ENCODE assay signal across 13 mouse cellular contexts in the genomic region with DNA sequence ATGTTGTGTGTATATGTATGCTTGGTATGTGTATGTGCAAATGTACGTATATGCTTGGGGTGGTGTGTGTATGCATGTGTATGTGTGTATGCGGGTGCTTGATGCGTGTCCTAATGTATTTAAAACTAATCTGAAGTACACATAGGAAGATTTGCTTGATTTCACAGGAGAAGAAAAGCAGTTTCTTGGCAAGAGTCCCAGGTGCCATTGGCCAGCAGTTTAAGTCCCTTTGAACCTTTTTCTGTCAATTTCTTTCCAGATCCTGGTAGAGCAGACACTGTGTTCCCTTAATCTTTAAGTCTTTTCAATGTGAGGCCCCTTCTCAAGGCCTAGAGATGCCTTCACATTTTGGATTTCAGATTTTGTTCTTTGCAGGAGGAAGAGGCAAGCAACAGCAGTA.
"Had no signal": no experiment of that assay in that cellular context is flagged by ENCODE, and none has a peak within 500 bp of the region (broad histone marks: within the 10 kb centered on the region; RNA-seq: fewer than 3 reads in every experiment).

No protein-coding gene starts in this region.

- H3K36me3 ChIP-seq: limb, embryonic 15.5 days; liver, embryonic 13.5 days; midbrain, embryonic 12.5 days had no signal

- DNase-seq: kidney, adult 8-10 months; kidney, postnatal 25 days; layer of hippocampus, adult 9-11 months; layer of hippocampus, postnatal 36 days; liver, embryonic 13.5 days; lung, adult 18-20 months; lung, postnatal 4 days; right cerebral cortex, adult 18-20 months; right cerebral cortex, postnatal 25 days; thymus, postnatal 4 days had no signal

- H3K4me1 ChIP-seq: limb, embryonic 15.5 days; liver, embryonic 13.5 days had no signal

- H3K4me3 ChIP-seq: limb, embryonic 15.5 days; liver, embryonic 13.5 days; midbrain, embryonic 12.5 days had no signal

- ATAC-seq: lung, postnatal 0 days had no signal

- H3K4me2 ChIP-seq: limb, embryonic 15.5 days; liver, embryonic 13.5 days; midbrain, embryonic 12.5 days had no signal

- H3K27me3 ChIP-seq: limb, embryonic 15.5 days; liver, embryonic 13.5 days; midbrain, embryonic 12.5 days had no signal

- H3K9me3 ChIP-seq: limb, embryonic 15.5 days; liver, embryonic 13.5 days; midbrain, embryonic 12.5 days had no signal

- H3K9ac ChIP-seq: limb, embryonic 15.5 days; liver, embryonic 13.5 days; midbrain, embryonic 12.5 days had no signal

- H3K27ac ChIP-seq: limb, embryonic 15.5 days; liver, embryonic 13.5 days; midbrain, embryonic 12.5 days had no signal
